Mouse (Mus musculus) liver, embryonic 15.5 days (tissue): ENCODE measurements at regions not wholly inside any gene's neighbourhood (a gene's known extent, or its start where the extent isn't known, plus 50 kb on each side); places are given as distances from the start of the nearest gene placed in this dataset.

ENCODE experiments used
- ATAC-seq: fragments of 200-750 bp; cut with Nextera tagmentation; 2 replicates; pipeline ENCODE4 v1.8.0; 2017; ENCODE audit warnings: moderate number of reproducible peaks, mild to moderate bottlenecking, moderate library complexity; ENCODE audit not compliant: insufficient read depth
- H3K27ac ChIP-seq: fragments of 300-500 bp; sonication (generic); replicated peaks from 2 replicates; pipeline ENCODE4 v1.5.1; 2015; ENCODE audit warnings: mild to moderate bottlenecking, inconsistent platforms
- H3K27me3 ChIP-seq: fragments of 300-500 bp; sonication (generic); 2 replicates; pipeline ENCODE4 v1.6.1; 2015; ENCODE audit warnings: mild to moderate bottlenecking, inconsistent platforms
- H3K36me3 ChIP-seq: fragments of 300-500 bp; sonication (generic); replicated peaks from 2 replicates; pipeline ENCODE4 v1.6.1; 2015; ENCODE audit warnings: moderate library complexity, mild to moderate bottlenecking, inconsistent platforms
- H3K4me1 ChIP-seq: fragments of 300-500 bp; sonication (generic); replicated peaks from 2 replicates; pipeline ENCODE4 v1.6.1; 2015; ENCODE audit warnings: inconsistent platforms
- H3K4me2 ChIP-seq: fragments of 300-500 bp; sonication (generic); 2 replicates; pipeline ENCODE4 v1.6.1; 2015; ENCODE audit warnings: moderate library complexity, mild to moderate bottlenecking, inconsistent platforms
- H3K4me3 ChIP-seq: fragments of 300-500 bp; sonication (generic); replicated peaks from 2 replicates; pipeline ENCODE4 v1.5.1; 2015; ENCODE audit warnings: mild to moderate bottlenecking, inconsistent platforms
- H3K9ac ChIP-seq: fragments of 300-500 bp; sonication (generic); 2 replicates; pipeline ENCODE4 v1.6.1; 2015; ENCODE audit warnings: moderate library complexity, mild to moderate bottlenecking, inconsistent platforms
- H3K9me3 ChIP-seq: fragments of 300-500 bp; sonication (generic); replicated peaks from 2 replicates; pipeline ENCODE4 v1.6.1; 2016; ENCODE audit warnings: inconsistent platforms
- WGBS: fragments of 180-500 bp; shearing (Covaris S2); methylation state at CpG from one replicate; pipeline ENCODE4 v1.1.7; 2015; ENCODE audit warnings: mixed read lengths; ENCODE audit not compliant: insufficient replicate concordance; 5-methylcytosine and 5-hydroxymethylcytosine counted together

GRCm38 (mm10) chr16:93013256-93013655, 187.3 kb upstream of the Runx1 start:
- Histone ChIP-seq H3K4me3 (no peak overlapping the region), H3K4me1 (no peaks in the 10 kb centered on the region), H3K4me2 (no peak overlapping the region), H3K36me3 (no peaks in the 10 kb centered on the region), H3K27ac (no peak overlapping the region), H3K27me3 (no peaks in the 10 kb centered on the region; the same call in 1 of the 2 replicates), H3K9me3 (no peaks in the 10 kb centered on the region), H3K9ac (no peak overlapping the region)
- ATAC-seq, result no peak
- WGBS, result 62% methylated on average over 7 of the region's 7 CpGs

- H3K27me3 ChIP-seq, result peaks cover 10% of the 10 kb centered on the region
- no peak overlapping the region for H3K4me3 ChIP-seq
- no peaks in the 10 kb centered on the region for H3K36me3 ChIP-seq
- ATAC-seq, result no peak
- no peak overlapping the region for H3K4me2 ChIP-seq
- no peak overlapping the region for H3K9ac ChIP-seq
- WGBS, result 56% methylated on average over 1 of the region's 1 CpGs
- no peak overlapping the region for H3K27ac ChIP-seq
- H3K4me1 ChIP-seq, result no peaks in the 10 kb centered on the region; the same call in 1 of the 2 replicates
- H3K9me3 ChIP-seq, result no peaks in the 10 kb centered on the region
Observed at GRCm38 (mm10) chr16:93011474-93011873, 185.5 kb upstream of the Runx1 start.

GRCm38 (mm10) chr16:93006321-93006984, 180.5 kb upstream of the Runx1 start:
- Histone ChIP-seq H3K9ac (no peak overlapping the region), H3K4me1 (no peaks in the 10 kb centered on the region; the same call in 1 of the 2 replicates), H3K9me3 (no peaks in the 10 kb centered on the region), H3K27ac (no peak overlapping the region), H3K4me3 (no peak overlapping the region), H3K27me3 (peaks cover 17% of the 10 kb centered on the region), H3K4me2 (no peak overlapping the region), H3K36me3 (no peaks in the 10 kb centered on the region)
- no peak for ATAC-seq
- WGBS, result 48% methylated on average over 21 of the region's 21 CpGs

- ATAC-seq, result no peak
Observed at GRCm38 (mm10) chr16:93005470-93005869, 179.5 kb upstream of the Runx1 start.

GRCm38 (mm10) chr16:93003830-93004229, 177.9 kb upstream of the Runx1 start:
- Histone ChIP-seq H3K27me3 (peaks cover 17% of the 10 kb centered on the region), H3K4me2 (no peak overlapping the region), H3K27ac (no peak overlapping the region), H3K4me1 (no peaks in the 10 kb centered on the region; the same call in 1 of the 2 replicates), H3K4me3 (no peak overlapping the region), H3K9ac (no peak overlapping the region), H3K9me3 (no peaks in the 10 kb centered on the region), H3K36me3 (no peaks in the 10 kb centered on the region)
- WGBS, result 60% methylated on average over 4 of the region's 4 CpGs
- ATAC-seq, result no peak

More at GRCm38 (mm10) chr16:93005470-93005869, 179.5 kb upstream of the Runx1 start:
- Histone ChIP-seq H3K27me3 (peaks cover 17% of the 10 kb centered on the region), H3K4me2 (no peak overlapping the region), H3K9ac (no peak overlapping the region), H3K4me1 (no peaks in the 10 kb centered on the region; the same call in 1 of the 2 replicates), H3K9me3 (no peaks in the 10 kb centered on the region), H3K27ac (no peak overlapping the region), H3K36me3 (no peaks in the 10 kb centered on the region), H3K4me3 (no peak overlapping the region)
- WGBS, result 10% methylated on average over 8 of the region's 8 CpGs

- H3K4me1 ChIP-seq, result no peaks in the 10 kb centered on the region
- WGBS, result 65% methylated on average over 3 of the region's 3 CpGs
- no peaks in the 10 kb centered on the region for H3K9me3 ChIP-seq
- no peak overlapping the region for H3K9ac ChIP-seq
- peaks cover 12% of the 10 kb centered on the region for H3K27me3 ChIP-seq
- H3K36me3 ChIP-seq, result no peaks in the 10 kb centered on the region
- H3K4me3 ChIP-seq, result no peak overlapping the region
- ATAC-seq, result no peak
- H3K4me2 ChIP-seq, result no peak overlapping the region
- H3K27ac ChIP-seq, result no peak overlapping the region
Observed at GRCm38 (mm10) chr16:92998689-92999088, 172.7 kb upstream of the Runx1 start.

- H3K36me3 ChIP-seq, result no peaks in the 10 kb centered on the region
- no peaks in the 10 kb centered on the region for H3K4me1 ChIP-seq
- ATAC-seq, result no peak
- no peak overlapping the region for H3K4me3 ChIP-seq
- H3K27ac ChIP-seq, result no peak overlapping the region
- H3K4me2 ChIP-seq, result no peak overlapping the region
- peaks cover 12% of the 10 kb centered on the region for H3K27me3 ChIP-seq
- 66% methylated on average over 6 of the region's 6 CpGs for WGBS
- H3K9me3 ChIP-seq, result no peaks in the 10 kb centered on the region
- no peak overlapping the region for H3K9ac ChIP-seq
Observed at GRCm38 (mm10) chr16:92997636-92998035, 171.7 kb upstream of the Runx1 start.

- Histone ChIP-seq H3K27ac (no peak overlapping the region), H3K4me3 (no peak overlapping the region), H3K4me2 (no peak overlapping the region), H3K9me3 (no peaks in the 10 kb centered on the region), H3K36me3 (no peaks in the 10 kb centered on the region), H3K4me1 (no peaks in the 10 kb centered on the region), H3K9ac (no peak overlapping the region), H3K27me3 (peaks cover 12% of the 10 kb centered on the region)
- ATAC-seq, result no peak
- 61% methylated on average over 4 of the region's 4 CpGs for WGBS
Observed at GRCm38 (mm10) chr16:92995993-92996350, 170.0 kb upstream of the Runx1 start.

GRCm38 (mm10) chr16:92995132-92995992, 169.4 kb upstream of the Runx1 start:
- ATAC-seq, result no peak
- Histone ChIP-seq H3K4me3 (no peak overlapping the region), H3K9ac (no peak overlapping the region), H3K4me2 (no peak overlapping the region), H3K9me3 (no peaks in the 10 kb centered on the region), H3K4me1 (no peaks in the 10 kb centered on the region), H3K36me3 (no peaks in the 10 kb centered on the region), H3K27ac (no peak overlapping the region), H3K27me3 (peaks cover 12% of the 10 kb centered on the region)
- WGBS, result 57% methylated on average over 13 of the region's 13 CpGs

GRCm38 (mm10) chr16:92992876-92993275, 166.9 kb upstream of the Runx1 start:
- Histone ChIP-seq H3K27ac (no peak overlapping the region), H3K4me1 (no peaks in the 10 kb centered on the region), H3K4me2 (no peak overlapping the region), H3K9ac (no peak overlapping the region), H3K36me3 (no peaks in the 10 kb centered on the region), H3K4me3 (no peak overlapping the region), H3K27me3 (peaks cover 12% of the 10 kb centered on the region), H3K9me3 (no peaks in the 10 kb centered on the region)
- no peak for ATAC-seq
- WGBS, result 60% methylated on average over 3 of the region's 3 CpGs

GRCm38 (mm10) chr16:92991405-92991804, 165.5 kb upstream of the Runx1 start:
- no peak overlapping the region for H3K4me2 ChIP-seq
- no peaks in the 10 kb centered on the region for H3K36me3 ChIP-seq
- 61% methylated on average over 7 of the region's 7 CpGs for WGBS
- peaks cover 12% of the 10 kb centered on the region for H3K27me3 ChIP-seq
- no peak overlapping the region for H3K27ac ChIP-seq
- no peaks in the 10 kb centered on the region for H3K4me1 ChIP-seq
- ATAC-seq, result no peak
- H3K4me3 ChIP-seq, result no peak overlapping the region
- no peaks in the 10 kb centered on the region for H3K9me3 ChIP-seq
- H3K9ac ChIP-seq, result no peak overlapping the region
